ENCODE assay signal across 28 mouse cellular contexts in genomic region chr11:79264376-79264775, GRCm38 (mm10). TPM values are rescaled to one million over a fixed set of nuclear protein-coding genes. Genes with fewer than 3 reads are reported as not detected.
A peak's percentile ranks its signal among the peaks of the same experiment; 100 is the strongest.
DNase-seq lines count a peak whose midpoint lies in the region; ATAC-seq and TF ChIP-seq lines count a peak whose summit lies in the region.
"Had no signal": no experiment of that assay in that cellular context is flagged by ENCODE, and none has a peak within 500 bp of the region (broad histone marks: within the 10 kb centered on the region; RNA-seq: fewer than 3 reads in every experiment).

No protein-coding gene starts in this region.

- H3K4me3 ChIP-seq in heart, embryonic 12.5 days = no peak overlapping the region
- no peak overlapping the region for H3K4me3 ChIP-seq in lung, embryonic 14.5 days (ENCODE audit: low read depth, low read length)
- H3K4me3 ChIP-seq in limb, embryonic 13.5 days = no peak overlapping the region
- H3K4me3 ChIP-seq in hindbrain, embryonic 14.5 days (replicated peaks; ENCODE audit: low read length) = no peak overlapping the region
- H3K4me3 ChIP-seq: embryonic facial prominence, embryonic 12.5 days; forebrain, embryonic 15.5 days; hindbrain, embryonic 13.5 days; left cerebral cortex, adult 2 months; megakaryocyte, embryonic 14.5 days; stomach, embryonic 15.5 days had no signal

- H3K4me1 ChIP-seq in heart, embryonic 12.5 days (replicated peaks) = peaks cover 6% of the 10 kb centered on the region
- H3K4me1 ChIP-seq in lung, embryonic 14.5 days (ENCODE audit: insufficient read depth) = peaks cover 5% of the 10 kb centered on the region; the same call in 1 of the 2 replicates
- H3K4me1 ChIP-seq in limb, embryonic 13.5 days = peaks cover 13% of the 10 kb centered on the region
- no peaks in the 10 kb centered on the region for H3K4me1 ChIP-seq in hindbrain, embryonic 14.5 days (replicated peaks; ENCODE audit: control insufficient read depth, insufficient read depth, low read length)
- H3K4me1 ChIP-seq: embryonic facial prominence, embryonic 12.5 days; forebrain, embryonic 15.5 days; hindbrain, embryonic 13.5 days; stomach, embryonic 15.5 days had no signal

- 0 out of 2 replicates have a peak, but pooled peaks cover 4% of the 10 kb centered on the region for H3K9me3 ChIP-seq in heart, embryonic 12.5 days (replicated peaks)
- no peaks in the 10 kb centered on the region for H3K9me3 ChIP-seq in lung, embryonic 14.5 days (ENCODE audit: low read depth, low read length)
- H3K9me3 ChIP-seq in limb, embryonic 13.5 days = peaks cover 8% of the 10 kb centered on the region
- H3K9me3 ChIP-seq in hindbrain, embryonic 14.5 days (ENCODE audit: control insufficient read depth, low read length) = no peaks in the 10 kb centered on the region
- H3K9me3 ChIP-seq: embryonic facial prominence, embryonic 12.5 days; forebrain, embryonic 15.5 days; hindbrain, embryonic 13.5 days; stomach, embryonic 15.5 days had no signal

- peak overlapping the region; percentile 58; the same call in 1 of the 2 replicates for H3K27ac ChIP-seq in heart, embryonic 12.5 days (ENCODE audit: poor library complexity, severe bottlenecking)
- H3K27ac ChIP-seq in lung, embryonic 14.5 days (ENCODE audit: low read depth) = no peak overlapping the region
- peak overlapping the region; percentile 55; the same call in 1 of the 2 replicates for H3K27ac ChIP-seq in limb, embryonic 13.5 days
- H3K27ac ChIP-seq in hindbrain, embryonic 14.5 days = no peak overlapping the region
- H3K27ac ChIP-seq: embryonic facial prominence, embryonic 12.5 days; forebrain, embryonic 15.5 days; hindbrain, embryonic 13.5 days; left cerebral cortex, adult 2 months; stomach, embryonic 15.5 days had no signal

- no peak overlapping the region for H3K4me2 ChIP-seq in heart, embryonic 12.5 days
- no peak overlapping the region for H3K4me2 ChIP-seq in lung, embryonic 14.5 days
- no peak overlapping the region for H3K4me2 ChIP-seq in limb, embryonic 13.5 days (replicated peaks)
- H3K4me2 ChIP-seq in hindbrain, embryonic 14.5 days (replicated peaks) = no peak overlapping the region
- H3K4me2 ChIP-seq: embryonic facial prominence, embryonic 12.5 days; forebrain, embryonic 15.5 days; hindbrain, embryonic 13.5 days; stomach, embryonic 15.5 days had no signal

- no peak for TF ChIP-seq CTCF in lung, embryonic 14.5 days (IDR thresholded peaks at IDR 0.05; ENCODE audit: low read depth)

- no peak for DNase-seq in heart, adult 11 months
- peak; percentile 13 for DNase-seq in lung, embryonic 14.5 days
- DNase-seq in lung, postnatal 10 days = no peak
- peak; percentile 69 for DNase-seq in 3T3-L1 (ENCODE audit: low read depth, low spot score)
- no peak for DNase-seq in hindbrain, embryonic 14.5 days (ENCODE audit: low spot score)
- DNase-seq in adipocyte (ENCODE audit: low spot score) = no peak
- DNase-seq: adrenal gland, postnatal 10 days; cerebellum, adult 9-11 months; gastrocnemius, postnatal 36 days; heart, postnatal 14 days; kidney, adult 8-10 months; kidney, postnatal 36 days; liver; thymus, adult 18-20 months; thymus, postnatal 4 days had no signal

- H3K27me3 ChIP-seq in heart, embryonic 12.5 days (replicated peaks) = no peaks in the 10 kb centered on the region
- H3K27me3 ChIP-seq in lung, embryonic 14.5 days (ENCODE audit: insufficient read depth, low read length) = no peaks in the 10 kb centered on the region
- H3K27me3 ChIP-seq in limb, embryonic 13.5 days = no peaks in the 10 kb centered on the region
- no peaks in the 10 kb centered on the region for H3K27me3 ChIP-seq in hindbrain, embryonic 14.5 days (ENCODE audit: control insufficient read depth, insufficient read depth, low read length)
- H3K27me3 ChIP-seq: embryonic facial prominence, embryonic 12.5 days; forebrain, embryonic 15.5 days; hindbrain, embryonic 13.5 days; megakaryocyte, embryonic 14.5 days; Patski; stomach, embryonic 15.5 days had no signal

- no peak for ATAC-seq in heart, embryonic 12.5 days (ENCODE audit: insufficient number of reproducible peaks, low FRiP score)
- no peak for ATAC-seq in lung, embryonic 14.5 days (ENCODE audit: insufficient read depth)
- no peak for ATAC-seq in limb, embryonic 13.5 days (ENCODE audit: low FRiP score, low read depth)
- ATAC-seq in hindbrain, embryonic 14.5 days (ENCODE audit: low FRiP score) = no peak
- ATAC-seq: forebrain, embryonic 15.5 days; midbrain, embryonic 16.5 days; Patski had no signal

- no peak overlapping the region for H3K9ac ChIP-seq in heart, embryonic 12.5 days
- H3K9ac ChIP-seq in lung, embryonic 14.5 days = no peak overlapping the region
- no peak overlapping the region for H3K9ac ChIP-seq in limb, embryonic 13.5 days
- H3K9ac ChIP-seq in hindbrain, embryonic 14.5 days = no peak overlapping the region
- H3K9ac ChIP-seq: embryonic facial prominence, embryonic 12.5 days; forebrain, embryonic 15.5 days; hindbrain, embryonic 13.5 days; stomach, embryonic 15.5 days had no signal

- WGBS in heart, embryonic 12.5 days = 29% methylated on average over 3 of the region's 3 CpGs
- WGBS in lung, embryonic 14.5 days = 25% methylated on average over 3 of the region's 3 CpGs
- 35% methylated on average over 3 of the region's 3 CpGs for WGBS in limb, embryonic 13.5 days
- WGBS in hindbrain, embryonic 14.5 days = 63% methylated on average over 3 of the region's 3 CpGs

- no peaks in the 10 kb centered on the region for H3K36me3 ChIP-seq in heart, embryonic 12.5 days
- no peaks in the 10 kb centered on the region for H3K36me3 ChIP-seq in lung, embryonic 14.5 days (ENCODE audit: insufficient read depth)
- H3K36me3 ChIP-seq in limb, embryonic 13.5 days = no peaks in the 10 kb centered on the region
- no peaks in the 10 kb centered on the region for H3K36me3 ChIP-seq in hindbrain, embryonic 14.5 days (replicated peaks; ENCODE audit: control insufficient read depth, insufficient read depth)
- H3K36me3 ChIP-seq: embryonic facial prominence, embryonic 12.5 days; forebrain, embryonic 15.5 days; hindbrain, embryonic 13.5 days; stomach, embryonic 15.5 days had no signal

RNA-seq across cellular contexts. Expression of gene Wsb1, which starts 9.9 kb away (rescaled TPM):
- 222 and 233 TPM in 2 replicates for polyA plus RNA-seq in heart, embryonic 12.5 days (2016; fragmentation: Nextera tagmentation; extraction: Ambion mirVana)
- 266 and 274 TPM in 2 replicates for polyA plus RNA-seq in lung, embryonic 14.5 days (2014; fragmentation: Nextera tagmentation; extraction: Ambion mirVana)
- 421 and 432 TPM in 2 replicates for polyA plus RNA-seq in limb, embryonic 13.5 days (2015; fragmentation: Nextera tagmentation; extraction: Ambion mirVana)
- polyA plus RNA-seq in hindbrain, embryonic 14.5 days (2014; fragmentation: Nextera tagmentation; extraction: Ambion mirVana) = 583 and 597 TPM in 2 replicates

RNA-seq across cellular contexts. Expression of gene Gm9964, which starts 32.3 kb away (rescaled TPM):
- polyA plus RNA-seq in heart, embryonic 12.5 days (2016; fragmentation: Nextera tagmentation; extraction: Ambion mirVana) = not detected in 2 replicates
- polyA plus RNA-seq in lung, embryonic 14.5 days (2014; fragmentation: Nextera tagmentation; extraction: Ambion mirVana) = not detected in 2 replicates
- polyA plus RNA-seq in limb, embryonic 13.5 days (2015; fragmentation: Nextera tagmentation; extraction: Ambion mirVana) = not detected in 2 replicates
- not detected in 2 replicates for polyA plus RNA-seq in hindbrain, embryonic 14.5 days (2014; fragmentation: Nextera tagmentation; extraction: Ambion mirVana)
- polyA plus RNA-seq: cortical plate, adult 2 months; embryonic facial prominence, embryonic 12.5 days; forebrain, embryonic 15.5 days; intestine, embryonic 14.5 days; liver, embryonic 16.5 days; midbrain, embryonic 16.5 days; Patski had no signal

Comparison
In these comparisons a context has a peak if more than half of its experiments do, and no peak if none do; other contexts are left out.
1. DNase-seq: peak in lung, embryonic 14.5 days (single experiment) and 3T3-L1 (single experiment); none in heart, adult 11 months (single experiment), lung, postnatal 10 days (single experiment), hindbrain, embryonic 14.5 days (single experiment) and adipocyte (single experiment).
2. H3K27ac ChIP-seq: peak in heart, embryonic 12.5 days (single experiment) and limb, embryonic 13.5 days (single experiment); none in lung, embryonic 14.5 days (single experiment) and hindbrain, embryonic 14.5 days (single experiment).